Mouse (Mus musculus): ENCODE measurements around the gene Erc2.

Gene Erc2

DNA sequence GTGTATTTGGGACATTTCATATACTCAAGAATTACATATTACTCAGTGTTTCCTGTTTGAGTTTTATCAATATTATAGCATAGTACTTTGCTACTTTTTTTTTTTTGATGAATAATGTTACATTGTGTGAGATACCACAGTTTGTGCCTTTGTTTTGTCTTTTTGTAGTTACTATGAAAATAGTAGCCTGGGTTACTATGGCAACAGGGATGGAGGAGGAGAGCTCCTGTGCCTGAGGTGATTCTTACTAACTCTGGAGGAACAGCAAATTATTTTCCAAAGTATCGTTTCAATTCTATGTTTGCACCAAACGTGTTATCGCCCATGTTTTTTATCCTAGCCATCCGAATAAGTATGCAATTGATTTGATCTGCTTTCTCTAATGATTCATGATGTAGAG lies 438.7 kb downstream of the Erc2 start:
- no peak for DNase-seq (ENCODE audit: low read depth, low spot score)

DNA sequence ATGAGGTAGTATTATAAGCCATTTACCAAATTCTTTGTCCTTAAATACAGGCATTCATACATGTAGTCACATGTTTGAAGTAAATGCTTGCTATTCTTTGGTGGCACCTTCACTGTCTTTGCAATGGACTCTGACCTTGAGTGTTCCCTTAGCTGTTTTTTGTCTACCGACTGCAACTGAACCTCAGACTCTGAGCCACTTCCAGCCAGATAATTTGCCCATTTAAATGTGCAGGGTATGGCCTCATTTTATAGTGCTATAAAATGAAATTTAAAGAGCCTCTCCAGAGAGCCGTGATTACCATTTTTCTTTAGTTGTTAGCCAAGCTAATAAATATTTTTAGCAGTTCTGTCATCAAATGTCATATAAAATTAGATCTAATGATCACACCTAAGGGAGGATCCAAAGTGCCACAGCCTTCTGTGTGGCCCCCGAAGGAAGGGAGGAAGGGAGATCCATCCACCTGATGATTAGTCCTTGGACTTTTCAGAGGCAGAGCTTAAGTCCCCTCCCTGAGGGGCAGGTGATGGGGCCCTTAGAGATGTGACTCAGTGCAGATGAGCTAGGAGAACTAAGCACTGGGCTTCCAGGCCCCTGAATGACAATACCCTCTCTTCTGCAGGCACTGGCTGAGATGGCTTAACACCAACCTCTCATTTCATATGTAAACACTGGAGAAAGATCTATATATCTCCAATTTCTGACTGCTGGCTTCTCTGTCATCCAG lies 439.6 kb downstream of the Erc2 start:
- no peak for DNase-seq (ENCODE audit: low read depth, low spot score)

DNA sequence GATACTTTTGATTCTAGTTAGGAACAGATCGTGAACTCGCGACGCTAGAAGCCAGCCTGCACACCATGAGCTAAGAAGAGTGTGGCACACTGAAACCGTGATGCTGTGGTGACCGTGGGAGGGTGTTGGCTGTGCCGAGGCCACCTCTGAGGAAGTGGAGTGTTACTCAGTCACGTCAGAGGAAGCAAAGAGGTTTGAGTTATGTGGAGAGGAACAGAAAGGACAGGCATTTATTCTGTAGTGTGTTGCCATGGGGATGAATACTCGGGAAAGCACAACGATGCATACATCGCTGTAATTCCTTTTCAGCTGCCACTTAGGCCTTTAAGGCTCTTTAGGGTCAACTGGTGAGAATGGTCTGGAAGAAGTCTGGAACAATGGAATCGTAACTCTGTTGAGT lies 445.8 kb downstream of the Erc2 start:
- DNase-seq (ENCODE audit: low read depth, low spot score), result no peak

DNA sequence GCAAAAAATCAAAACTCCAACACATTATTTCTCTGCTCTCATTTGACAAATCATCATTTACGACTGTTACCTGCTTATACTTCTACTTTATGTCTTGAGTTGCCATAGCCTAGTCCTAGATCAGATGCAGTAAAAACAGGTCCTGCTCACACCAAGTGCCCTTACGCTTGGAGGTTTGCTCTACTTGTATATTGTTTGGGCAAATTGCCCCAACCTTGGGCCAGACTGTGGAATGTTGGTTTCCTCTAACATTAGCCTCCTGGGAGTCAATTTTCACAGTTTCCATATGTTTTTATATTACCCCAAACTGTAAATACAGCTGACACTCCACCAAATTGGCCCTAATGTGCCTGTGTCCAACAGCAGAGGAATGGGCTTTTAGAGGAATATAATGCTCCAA lies 447.6 kb downstream of the Erc2 start:
- no peak for DNase-seq (ENCODE audit: low read depth, low spot score)

DNA sequence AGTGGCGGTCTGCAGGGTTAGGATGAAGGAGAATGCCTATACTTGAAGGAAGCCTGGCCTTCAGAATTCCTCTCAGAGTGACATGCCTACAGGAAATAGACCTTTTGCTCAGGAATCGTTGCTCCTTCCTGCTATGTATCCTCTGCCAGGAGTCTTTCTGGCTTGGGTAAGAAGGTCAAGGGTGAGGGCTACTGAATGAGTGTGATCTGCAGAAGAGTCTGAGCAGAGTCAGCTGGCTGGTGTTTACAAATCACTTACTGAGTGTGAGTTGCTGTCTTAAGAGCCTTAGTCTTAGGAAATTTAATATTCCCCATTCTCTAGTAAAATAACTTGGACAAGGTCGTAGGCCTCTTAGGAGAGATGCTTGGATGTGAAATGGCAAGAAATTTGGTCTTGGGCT lies 450.3 kb downstream of the Erc2 start:
- DNase-seq (ENCODE audit: low read depth, low spot score), result no peak

DNA sequence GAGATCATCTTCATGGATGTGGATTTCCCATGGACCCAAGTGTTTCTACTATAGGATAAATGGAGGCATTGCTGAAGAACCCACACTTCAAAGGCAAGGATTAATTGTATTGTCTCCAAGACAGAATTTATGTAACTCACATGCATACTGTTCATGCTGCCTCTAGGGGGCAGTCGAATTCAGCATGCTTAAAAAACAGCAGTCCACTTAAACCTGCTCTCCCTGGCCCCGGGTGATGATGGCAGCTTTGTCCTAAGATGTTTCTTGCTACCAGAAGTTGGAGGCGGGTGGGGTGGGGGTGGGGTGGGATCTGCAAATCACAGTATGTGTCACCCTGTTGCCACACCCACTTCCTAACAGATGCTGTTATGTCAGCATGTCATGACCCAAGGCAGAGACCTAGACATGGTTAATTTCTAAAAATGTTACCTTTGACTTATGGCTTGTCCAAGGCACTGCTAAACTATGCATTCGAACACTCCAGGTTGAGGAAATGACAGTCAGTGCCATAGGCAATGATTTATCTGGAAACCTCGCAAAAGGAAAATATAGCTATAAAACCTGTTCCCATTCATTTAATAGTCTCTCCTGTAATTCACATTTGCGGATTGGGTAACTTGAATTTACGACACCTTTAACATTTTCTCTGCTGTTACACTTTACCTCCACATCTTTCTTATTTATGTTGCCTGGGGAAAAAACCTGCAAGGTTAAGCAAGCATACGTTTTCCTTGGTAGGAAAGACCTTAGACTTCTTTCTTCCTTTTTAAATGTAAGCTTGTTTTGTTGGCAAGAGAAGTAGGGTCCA lies 467.6 kb downstream of the Erc2 start:
- DNase-seq (ENCODE audit: low read depth, low spot score), result peak; percentile 23

DNA sequence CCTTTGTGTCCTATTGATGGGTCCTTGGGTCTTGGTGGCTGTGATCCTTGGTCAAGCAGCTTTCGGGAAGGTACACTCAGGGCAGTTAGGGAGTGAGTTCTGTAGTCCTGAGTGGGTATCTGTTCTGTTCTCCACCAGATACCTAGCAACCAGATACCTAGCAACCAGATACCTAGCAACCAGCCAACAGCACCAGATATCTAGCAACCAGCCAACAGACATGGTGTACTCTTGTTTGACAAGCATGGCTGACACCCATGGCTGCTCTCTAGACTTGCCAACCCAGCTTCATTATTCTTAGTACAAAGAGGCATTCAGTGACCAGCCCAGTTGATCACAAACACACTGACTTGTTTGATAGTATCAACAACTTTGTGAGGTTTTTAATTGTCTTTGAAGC lies 469.1 kb downstream of the Erc2 start:
- no peak for DNase-seq (ENCODE audit: low read depth, low spot score)

DNA sequence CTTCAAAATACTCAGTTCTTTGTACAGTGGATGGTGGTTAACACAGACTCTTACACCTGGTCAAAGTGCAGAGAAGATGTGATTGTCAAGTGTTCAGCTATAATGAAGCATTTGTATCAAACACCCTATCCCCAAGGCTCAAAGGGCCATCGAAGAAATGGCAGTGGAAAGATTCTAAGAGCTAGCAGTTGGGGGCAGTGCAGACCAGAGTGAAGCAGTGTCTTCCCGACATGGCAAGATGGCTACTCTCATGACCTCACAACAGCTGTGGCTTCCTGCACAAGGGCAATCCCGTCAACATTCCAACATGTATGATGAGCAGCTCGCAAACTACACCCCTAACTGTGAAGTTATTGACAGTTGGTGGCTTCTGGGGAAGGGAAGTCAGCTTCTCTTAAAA lies 471.0 kb downstream of the Erc2 start:
- no peak for DNase-seq (ENCODE audit: low read depth, low spot score)

DNA sequence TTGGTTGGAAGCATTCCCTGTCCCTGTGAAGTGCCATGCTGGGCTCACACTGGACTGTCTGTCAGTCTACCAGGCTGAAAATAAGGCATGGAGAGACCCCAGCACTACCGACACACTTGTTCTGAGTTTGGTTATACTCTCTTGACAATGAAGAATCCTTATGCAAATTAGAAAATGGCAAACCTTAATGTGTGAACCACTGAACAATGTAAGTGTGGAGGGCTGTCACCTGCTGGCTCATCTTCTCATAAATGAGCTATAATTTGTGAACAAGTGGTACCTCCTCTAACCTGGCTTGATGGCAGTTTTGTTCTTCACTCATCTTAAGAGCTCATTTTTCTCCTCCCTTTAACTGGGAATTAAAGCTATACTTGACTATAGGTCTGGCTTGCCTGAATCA lies 471.7 kb downstream of the Erc2 start:
- no peak for DNase-seq (ENCODE audit: low read depth, low spot score)

DNA sequence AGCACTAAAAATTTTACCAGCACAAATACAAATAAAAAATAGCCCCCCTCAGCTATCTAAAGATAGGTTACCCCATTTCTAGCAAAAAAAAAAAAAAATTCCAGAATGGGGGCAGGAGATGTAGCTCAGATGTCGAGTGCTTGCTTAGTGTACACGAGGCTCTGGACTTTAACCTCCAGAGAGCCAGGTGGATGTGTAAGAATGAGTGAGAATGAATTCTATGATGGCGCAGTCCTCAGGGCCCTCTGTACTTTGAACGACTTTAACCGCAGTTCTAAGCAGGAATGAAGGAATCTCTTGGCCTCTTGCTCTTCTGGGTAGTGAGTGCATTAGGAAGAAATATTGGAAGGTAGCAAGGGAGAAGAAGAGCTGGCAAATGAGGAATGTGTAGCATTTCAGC lies 476.9 kb downstream of the Erc2 start:
- DNase-seq (ENCODE audit: low read depth, low spot score), result no peak

DNA sequence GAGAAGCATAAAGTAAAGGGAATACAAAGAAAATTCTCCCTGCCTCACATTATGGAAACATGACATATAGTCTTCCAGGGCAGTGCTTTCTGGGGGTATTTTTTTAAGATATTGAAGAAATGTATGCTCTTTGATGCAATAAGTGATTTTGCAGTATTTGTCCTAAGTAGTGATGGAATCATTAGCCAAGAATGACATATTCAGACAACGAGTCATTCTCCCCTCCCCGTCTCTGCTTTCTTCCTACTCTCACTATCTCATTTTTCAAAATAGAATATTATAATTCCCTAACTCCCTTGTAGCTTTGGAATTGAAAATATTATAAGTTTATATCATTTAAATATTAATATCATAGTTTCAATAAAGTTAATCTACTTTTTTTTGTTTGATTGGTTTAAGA lies 490.9 kb downstream of the Erc2 start:
- no peak for DNase-seq (ENCODE audit: low read depth, low spot score)

DNA sequence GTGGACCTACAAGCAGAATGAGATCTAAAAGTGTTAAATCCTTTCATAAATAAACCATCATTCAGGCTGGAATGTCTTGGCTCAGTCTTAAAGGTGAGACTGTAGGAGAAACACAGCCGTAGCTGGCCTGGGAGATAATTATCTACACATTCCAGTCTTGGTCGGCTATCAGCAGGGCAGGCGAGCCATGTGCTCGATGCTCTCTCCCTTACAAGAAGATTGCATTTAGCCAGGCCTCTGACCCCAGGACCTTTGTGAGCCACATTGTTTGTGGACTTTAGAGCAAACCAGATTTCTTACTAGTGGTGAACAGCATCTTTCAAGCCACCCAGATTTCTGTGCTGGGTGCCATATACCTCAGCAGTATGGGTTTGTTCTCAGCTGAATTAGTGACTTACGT lies 498.6 kb downstream of the Erc2 start:
- DNase-seq (ENCODE audit: low read depth, low spot score), result no peak

DNA sequence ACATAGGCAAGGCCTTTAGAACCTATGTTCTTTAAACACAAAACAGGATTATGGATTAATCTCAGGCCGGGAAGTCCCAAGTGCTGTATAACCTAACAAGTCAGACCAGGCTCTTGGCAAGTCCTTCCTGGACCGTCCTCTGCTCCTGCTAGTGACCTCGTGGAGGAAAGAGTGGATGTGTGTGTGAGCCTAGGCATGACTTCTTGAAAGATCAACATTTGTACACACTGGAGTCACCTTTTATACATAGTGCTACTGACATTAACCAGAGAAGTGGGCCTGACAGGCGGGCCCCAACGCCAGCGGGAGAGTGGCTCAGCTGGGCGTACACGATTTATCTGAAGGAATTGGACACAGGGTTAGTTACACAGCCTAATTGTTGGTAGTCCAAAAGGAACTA lies 504.6 kb downstream of the Erc2 start:
- no peak for DNase-seq (ENCODE audit: low read depth, low spot score)

DNA sequence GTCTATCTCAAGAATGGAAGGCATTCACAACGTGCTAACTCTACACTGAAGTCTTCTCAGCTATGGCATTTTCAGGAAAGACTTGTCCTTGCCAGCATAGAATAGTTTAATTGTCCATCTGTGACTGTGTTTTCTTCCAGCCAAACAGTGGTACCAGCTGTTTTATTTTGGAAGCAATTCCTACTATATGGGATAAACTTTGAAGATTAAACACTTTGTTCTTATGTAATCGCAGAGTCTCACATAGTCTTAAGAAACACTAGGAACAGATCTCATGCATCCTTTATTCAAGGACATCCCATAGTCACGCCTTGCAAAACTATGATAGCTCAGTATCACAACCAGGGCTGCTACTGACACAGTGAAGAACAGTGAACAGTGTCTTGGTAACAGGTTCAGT lies 506.8 kb downstream of the Erc2 start:
- no peak for DNase-seq (ENCODE audit: low read depth, low spot score)

DNA sequence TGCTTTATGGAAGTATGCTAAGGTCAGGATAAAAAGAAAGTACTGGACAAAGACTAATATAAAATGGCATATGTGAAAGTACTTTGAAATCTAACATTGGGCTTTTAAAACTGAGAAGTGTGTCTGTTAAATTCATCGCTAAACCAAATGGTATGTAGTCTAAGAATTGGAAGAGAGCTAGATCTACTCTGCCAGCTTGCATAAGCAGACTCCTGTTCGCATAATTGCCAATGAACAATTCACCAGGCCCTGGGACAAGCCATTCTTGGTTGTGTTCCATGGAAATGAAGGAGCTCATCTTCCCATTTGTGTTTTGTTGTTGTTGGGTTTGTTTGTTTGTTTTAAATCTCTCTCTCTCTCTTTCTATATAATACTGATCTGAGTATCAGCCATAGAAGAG lies 521.8 kb downstream of the Erc2 start:
- no peak for DNase-seq (ENCODE audit: low read depth, low spot score)

DNA sequence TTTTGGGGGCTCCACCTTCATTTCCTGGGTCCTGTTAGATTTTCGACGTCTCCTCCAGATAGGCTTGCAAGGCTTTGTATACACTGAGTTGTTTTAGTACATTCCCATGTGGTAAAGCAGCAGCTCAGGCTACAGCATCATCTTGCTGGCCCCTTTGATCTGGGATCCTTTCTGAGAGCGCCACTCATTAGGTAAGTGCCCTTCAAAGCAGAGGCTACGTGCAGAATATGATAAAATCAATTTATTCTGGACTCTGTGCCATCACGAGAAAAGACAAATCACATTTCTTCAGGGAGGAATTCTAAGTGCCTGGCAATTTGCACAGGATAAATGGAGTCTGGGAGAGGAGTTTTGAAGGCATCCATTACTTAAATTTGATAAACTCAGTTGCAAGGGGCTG lies 525.0 kb downstream of the Erc2 start:
- no peak for DNase-seq (ENCODE audit: low read depth, low spot score)

DNA sequence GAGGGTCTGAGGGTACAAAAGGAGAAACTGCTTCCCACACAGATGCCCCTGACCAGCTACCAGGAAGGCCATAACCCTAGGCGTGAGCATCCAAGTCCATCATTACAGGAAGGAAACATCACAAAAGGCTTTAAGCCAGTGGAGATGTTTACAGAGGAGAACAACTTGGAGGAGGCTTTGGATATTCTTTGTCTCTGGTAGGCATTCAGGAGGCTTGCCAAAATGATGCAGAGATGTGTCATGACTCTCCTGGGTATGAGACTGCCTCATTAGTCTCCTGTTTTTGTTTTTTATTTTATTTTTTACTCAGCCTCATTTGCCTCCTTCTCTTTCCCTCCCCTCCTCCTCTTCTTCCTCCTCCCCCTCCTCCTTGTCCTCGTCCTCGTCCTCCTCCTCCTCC lies 528.7 kb downstream of the Erc2 start:
- no peak for DNase-seq (ENCODE audit: low read depth, low spot score)

DNA sequence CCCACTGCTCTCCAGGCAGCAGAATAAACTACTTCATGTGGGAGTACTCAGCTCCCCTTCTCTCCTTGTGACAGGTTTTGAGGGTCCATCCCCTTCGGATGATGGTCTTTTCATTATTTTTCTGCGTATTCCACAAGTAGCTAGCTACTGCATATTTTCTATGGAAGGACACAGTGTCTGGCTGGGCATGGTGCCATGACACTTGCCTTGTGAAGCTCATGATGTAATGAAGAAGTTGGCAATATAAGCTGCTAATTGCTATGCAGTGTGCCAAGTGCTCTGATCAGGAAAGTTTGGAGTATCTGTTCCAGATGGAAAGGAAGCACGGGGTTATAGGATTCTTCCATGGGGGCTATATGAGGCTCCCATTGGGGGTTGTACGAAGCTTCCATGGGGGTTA lies 533.5 kb downstream of the Erc2 start:
- no peak for DNase-seq (ENCODE audit: low read depth, low spot score)

DNA sequence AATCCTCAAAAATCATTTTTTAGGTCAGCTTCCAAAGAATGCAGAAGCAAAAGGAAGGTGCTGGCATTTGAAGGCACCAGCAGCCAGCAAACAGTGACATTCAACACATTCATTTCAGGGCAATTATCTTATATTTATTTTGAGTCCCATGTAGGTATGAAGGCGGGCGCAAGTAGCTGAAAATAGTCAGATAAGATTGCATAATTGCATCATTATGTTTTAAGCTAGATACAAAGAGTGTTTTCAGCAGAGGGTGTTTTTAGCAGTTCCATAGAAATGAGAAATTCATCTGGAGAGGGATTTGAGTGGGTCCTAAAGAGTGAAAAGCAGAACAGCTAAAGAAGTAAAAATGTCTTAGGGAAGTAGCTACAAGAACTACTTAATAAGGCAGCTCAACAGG lies 538.6 kb downstream of the Erc2 start:
- DNase-seq (ENCODE audit: low read depth, low spot score), result no peak

DNA sequence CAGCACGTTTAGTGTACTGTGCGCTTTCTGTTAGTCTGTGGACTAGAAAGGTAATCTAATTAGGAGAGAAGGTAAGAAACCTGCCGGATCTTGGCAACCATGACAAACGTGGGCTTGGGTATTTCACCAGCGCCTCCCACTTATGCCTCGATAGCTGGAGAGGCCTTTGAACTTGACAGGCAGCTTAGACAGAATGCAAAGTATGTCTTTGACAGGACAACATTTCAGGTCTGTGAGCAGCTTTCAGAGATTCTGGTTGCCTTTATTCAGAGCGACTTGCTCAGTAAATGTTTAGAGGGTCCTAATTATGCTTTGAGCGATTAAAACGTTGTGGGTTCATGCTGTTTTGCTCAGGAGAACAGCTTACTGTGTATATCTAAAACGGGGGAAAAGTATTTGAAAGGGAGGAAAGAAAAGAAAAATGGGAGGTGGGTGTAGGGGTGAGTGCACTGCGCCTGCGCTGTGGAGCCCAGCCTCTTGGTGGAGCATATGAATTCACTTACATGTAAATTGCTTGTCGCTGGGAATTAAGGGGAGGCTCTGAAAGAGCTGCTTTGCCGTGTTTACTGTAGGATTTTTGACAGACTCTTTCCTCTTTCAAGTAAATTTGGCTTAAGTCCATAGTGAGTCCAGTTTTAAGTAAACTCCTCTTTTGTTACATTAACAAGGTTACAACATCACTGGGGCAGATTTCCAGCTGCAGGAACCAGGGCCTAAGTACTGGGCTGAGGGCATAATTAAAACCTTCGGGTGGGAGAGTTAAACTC lies 542.6 kb downstream of the Erc2 start:
- DNase-seq (ENCODE audit: low read depth, low spot score), result no peak

DNA sequence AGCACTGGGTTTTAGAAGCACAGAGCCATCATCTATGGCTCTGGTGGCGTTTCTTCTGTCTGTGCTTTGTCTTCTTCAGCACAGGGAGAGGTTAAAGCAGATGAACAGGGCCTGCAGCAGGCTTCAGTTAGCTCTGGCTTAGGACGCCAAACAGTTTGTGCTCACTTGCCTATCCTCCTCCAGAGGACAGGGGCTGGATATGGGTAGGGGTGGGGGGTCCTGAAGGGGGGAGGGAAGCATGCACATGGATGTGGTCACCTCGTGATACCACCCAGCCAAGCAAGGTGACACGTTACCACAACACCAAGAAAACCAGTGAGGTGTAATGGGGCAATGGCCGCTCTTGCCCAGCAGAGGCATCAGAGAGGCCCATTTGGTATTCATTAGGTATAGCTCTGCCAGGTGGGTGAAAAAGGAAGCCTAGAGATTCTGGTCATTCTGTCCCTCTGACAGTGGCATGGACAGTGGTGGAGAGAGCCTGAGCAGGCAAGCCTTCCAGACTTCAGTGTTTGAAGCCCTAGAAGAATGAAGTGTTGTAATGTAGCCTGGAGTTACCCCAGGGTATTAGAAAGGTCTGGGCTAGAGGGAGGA lies 543.5 kb downstream of the Erc2 start:
- no peak for DNase-seq (ENCODE audit: low read depth, low spot score)

DNA sequence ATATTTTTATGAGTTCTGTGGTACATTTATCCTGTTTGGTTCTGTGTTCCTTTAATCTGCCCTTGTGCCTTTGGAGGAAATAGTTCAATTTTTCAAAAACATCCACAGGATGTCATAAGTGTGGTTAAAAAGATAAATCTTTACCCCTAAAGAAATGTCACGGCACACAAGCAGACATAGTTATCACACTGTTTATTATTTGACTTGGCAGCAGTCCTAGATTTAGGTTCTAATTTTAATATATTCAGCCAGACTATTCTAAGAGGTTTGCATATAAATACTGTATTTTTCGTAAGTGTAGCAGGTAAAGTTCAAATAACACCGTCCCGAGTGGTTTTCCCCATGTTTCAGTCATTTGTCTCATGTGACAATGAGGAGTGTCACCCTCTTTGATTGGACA lies 548.5 kb downstream of the Erc2 start:
- DNase-seq (ENCODE audit: low read depth, low spot score), result no peak

All from retina, adult 2 months (tissue).